In the genomic region with DNA sequence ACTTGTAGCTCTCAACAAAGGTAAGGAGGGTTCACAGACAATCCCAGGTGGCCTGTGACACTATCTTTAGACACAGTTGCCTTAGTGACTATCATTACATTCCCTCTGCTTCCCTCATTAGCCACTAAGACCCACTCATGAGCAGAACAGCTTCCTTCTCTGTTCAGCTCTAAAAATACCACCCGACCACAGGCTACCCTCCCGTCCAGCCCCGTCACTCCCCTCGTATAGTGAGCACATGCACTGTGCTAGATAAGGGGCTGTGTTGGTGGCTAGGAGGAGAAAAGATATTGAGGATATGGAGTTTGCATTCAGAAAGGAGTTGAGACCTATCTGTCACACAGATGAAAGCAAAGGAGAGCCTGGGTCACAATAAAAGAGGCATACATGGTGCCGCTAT, we compare ENCODE assay signal across 26 mouse cellular contexts. TPM values are rescaled to one million over a fixed set of nuclear protein-coding genes. Genes with fewer than 3 reads are reported as not detected.
DNase-seq lines count a peak whose midpoint lies in the region; ATAC-seq lines count a peak whose summit lies in the region.
"Had no signal": no experiment of that assay in that cellular context is flagged by ENCODE, and none has a peak within 500 bp of the region (broad histone marks: within the 10 kb centered on the region; RNA-seq: fewer than 3 reads in every experiment).

No protein-coding gene starts in this region.

- no peak overlapping the region for H3K4me3 ChIP-seq in heart, embryonic 13.5 days
- H3K4me3 ChIP-seq in liver, embryonic 12.5 days: peak overlapping the region; percentile 31
- H3K4me3 ChIP-seq: embryonic facial prominence, embryonic 10.5 days; forebrain, embryonic 12.5 days; gastrocnemius, adult 2 months; layer of hippocampus, adult 2 months; limb, embryonic 15.5 days; midbrain, embryonic 12.5 days had no signal

- H3K4me2 ChIP-seq in heart, embryonic 13.5 days: no peak overlapping the region
- H3K4me2 ChIP-seq in liver, embryonic 12.5 days: peak overlapping the region; percentile 61
- H3K4me2 ChIP-seq: forebrain, embryonic 12.5 days; limb, embryonic 15.5 days; midbrain, embryonic 12.5 days had no signal

- no peak for ATAC-seq in heart, embryonic 13.5 days (ENCODE audit: extremely low read depth, insufficient number of reproducible peaks, low FRiP score, low TSS enrichment)
- peak; percentile 85 for ATAC-seq in common myeloid progenitor, adult 5-6 weeks (replicated peaks; ENCODE audit: low read depth, poor library complexity, severe bottlenecking)
- peak; percentile 74 for ATAC-seq in liver, embryonic 12.5 days
- peak; percentile 69 for ATAC-seq in megakaryocyte progenitor cell, adult 5-6 weeks (replicated peaks; ENCODE audit: poor library complexity)
- ATAC-seq: hindbrain, embryonic 16.5 days; intestine, postnatal 0 days had no signal

- DNase-seq in heart, adult 8-10 months (ENCODE audit: low spot score): no peak
- DNase-seq in left cerebral cortex, adult 9 months (ENCODE audit: low spot score in 2 of 2): no peak
- no peak for DNase-seq in right cerebral cortex, postnatal 25 days
- DNase-seq: adrenal gland, postnatal 10 days; cerebellum, adult 8-10 months; gastrocnemius, adult 2 months; heart, postnatal 4 days; kidney, postnatal 25 days; left cerebral cortex, postnatal 4 days; lung, postnatal 4 days; thymus, adult 18-20 months; thymus, postnatal 4 days had no signal

- H3K27ac ChIP-seq in heart, embryonic 13.5 days (replicated peaks): peak overlapping the region; percentile 32; the same call in 1 of the 2 replicates
- peak overlapping the region; percentile 77 for H3K27ac ChIP-seq in liver, embryonic 12.5 days
- H3K27ac ChIP-seq: embryonic facial prominence, embryonic 10.5 days; forebrain, embryonic 12.5 days; gastrocnemius, adult 2 months; layer of hippocampus, adult 2 months; limb, embryonic 15.5 days; midbrain, embryonic 12.5 days had no signal

- H3K27me3 ChIP-seq in heart, embryonic 13.5 days (replicated peaks): peaks cover 9% of the 10 kb centered on the region
- peaks cover 13% of the 10 kb centered on the region for H3K27me3 ChIP-seq in liver, embryonic 12.5 days (replicated peaks)

- no peaks in the 10 kb centered on the region for H3K9me3 ChIP-seq in heart, embryonic 13.5 days
- H3K9me3 ChIP-seq in liver, embryonic 12.5 days (replicated peaks): no peaks in the 10 kb centered on the region
- H3K9me3 ChIP-seq: embryonic facial prominence, embryonic 10.5 days; forebrain, embryonic 12.5 days; limb, embryonic 15.5 days; midbrain, embryonic 12.5 days had no signal

- 26% methylated on average over 5 of the region's 5 CpGs for WGBS in heart, embryonic 13.5 days
- 15% methylated on average over 5 of the region's 5 CpGs for WGBS in liver, embryonic 12.5 days (ENCODE audit: insufficient replicate concordance)

- H3K9ac ChIP-seq in heart, embryonic 13.5 days: peak overlapping the region; percentile 19; the same call in 1 of the 2 replicates
- peak overlapping the region; percentile 48; the same call in 1 of the 2 replicates for H3K9ac ChIP-seq in liver, embryonic 12.5 days
- H3K9ac ChIP-seq: forebrain, embryonic 12.5 days; limb, embryonic 15.5 days; midbrain, embryonic 12.5 days had no signal

- no peaks in the 10 kb centered on the region for H3K36me3 ChIP-seq in heart, embryonic 13.5 days
- H3K36me3 ChIP-seq in liver, embryonic 12.5 days: no peaks in the 10 kb centered on the region
- H3K36me3 ChIP-seq: embryonic facial prominence, embryonic 10.5 days; forebrain, embryonic 12.5 days; limb, embryonic 15.5 days; midbrain, embryonic 12.5 days had no signal

- peaks cover 52% of the 10 kb centered on the region for H3K4me1 ChIP-seq in heart, embryonic 13.5 days
- peaks cover 62% of the 10 kb centered on the region for H3K4me1 ChIP-seq in liver, embryonic 12.5 days

RNA-seq across cellular contexts. Expression of gene Slc24a1, which starts 12.9 kb away (rescaled TPM):
- 0.04 and 0.05 TPM in 2 replicates for polyA plus RNA-seq in heart, embryonic 13.5 days (2015; fragmentation: Nextera tagmentation; extraction: Ambion mirVana)
- total RNA-seq in heart, adult 8-10 months (2022): under 1 TPM; 0.09 to 0.20 (median 0.14) TPM
- 0.18 TPM in 1 of 2 replicates, not detected in the other for total RNA-seq in common myeloid progenitor, adult 5-6 weeks (2017)
- polyA plus RNA-seq in liver, embryonic 12.5 days (2016; fragmentation: Nextera tagmentation; extraction: Ambion mirVana): 0.11 and 0.13 TPM in 2 replicates
- not detected in 2 replicates for total RNA-seq in megakaryocyte progenitor cell, adult 5-6 weeks (2015)
- total RNA-seq in megakaryocyte progenitor cell, adult 5-6 weeks (2017): not detected in 2 replicates
- total RNA-seq: gastrocnemius, adult 2 months had no signal
- polyA plus RNA-seq: C2C12; kidney, embryonic 14.5 days; midbrain, embryonic 12.5 days; small intestine, adult 2 months had no signal

RNA-seq across cellular contexts. Expression of gene Ints14, which starts 22.2 kb away (rescaled TPM):
- polyA plus RNA-seq in heart, embryonic 13.5 days (2015; fragmentation: Nextera tagmentation; extraction: Ambion mirVana): 40.1 and 40.7 TPM in 2 replicates
- total RNA-seq in heart, adult 8-10 months (2022): 10 to 100 TPM; 12.8 to 17.2 (median 14.2) TPM
- 30.4 and 37.1 TPM in 2 replicates for total RNA-seq in common myeloid progenitor, adult 5-6 weeks (2017)
- polyA plus RNA-seq in liver, embryonic 12.5 days (2016; fragmentation: Nextera tagmentation; extraction: Ambion mirVana): 38.9 and 42.5 TPM in 2 replicates
- total RNA-seq in megakaryocyte progenitor cell, adult 5-6 weeks (2015): 32.2 and 32.9 TPM in 2 replicates
- 31.1 and 33.9 TPM in 2 replicates for total RNA-seq in megakaryocyte progenitor cell, adult 5-6 weeks (2017)
